Mouse (Mus musculus) central nervous system, embryonic 11.5 days (tissue): ENCODE results near the gene Rad51c. TPM values are rescaled to one million over a fixed set of nuclear protein-coding genes. Genes with fewer than 3 reads are reported as not detected.

ENCODE experiments used
- polyA plus RNA-seq: library from polyadenylated mRNA; depleted of rRNA; stranded (reverse); fragments of >200 nt; gene quantifications from 2 replicates; pipeline ENCODE4 v1.2.3, GENCODE M21; 2012; rRNA removed

Gene Rad51c
- 10.3 and 13.7 TPM in 2 replicates for polyA plus RNA-seq

GRCm38 (mm10) chr11:87404876-87405275 is at the start of gene Rad51c, which contains the start of gene Tex14:
TSS of gene Rad51c (minus strand) at chr11:87404954.
TSS of gene Tex14 (plus strand) at chr11:87405065.

GRCm38 (mm10) chr11:87358331-87359261 is 46.2 kb downstream of the Rad51c start, which contains the start of gene Ppm1e:
TSS of gene Ppm1e (minus strand) at chr11:87359023.

Other genes with a start within 250 kb of the Rad51c start
- gene Ppm1e, start 45.9 kb downstream of the Rad51c start, polyA plus RNA-seq = 12.9 and 13.1 TPM in 2 replicates
- gene Tex14, start 111 bp upstream of the Rad51c start, polyA plus RNA-seq = 0.53 and 0.58 TPM in 2 replicates
- not detected in 2 replicates for gene Gm11492, start 161.7 kb upstream of the Rad51c start, polyA plus RNA-seq
- gene Sept4, start 163.9 kb upstream of the Rad51c start, polyA plus RNA-seq = 11.0 and 14.8 TPM in 2 replicates
- 47.7 and 54.7 TPM in 2 replicates for gene Mtmr4, start 187.2 kb upstream of the Rad51c start, polyA plus RNA-seq
- gene Hsf5, start 212.2 kb upstream of the Rad51c start, polyA plus RNA-seq = 0.12 and 0.26 TPM in 2 replicates